Mouse (Mus musculus): ENCODE measurements around the gene Gm12800. TPM values are rescaled to one million over a fixed set of nuclear protein-coding genes. Genes with fewer than 3 reads are reported as not detected.

Gm12800 gene
- polyA plus RNA-seq (2014; fragmentation: Illumina TruSeq; extraction: RNeasy Lipid Tissue Mini Kit (QIAGEN cat#74804); ENCODE audit: low replicate concordance), result not detected

GRCm38 (mm10) chr4:101908821-101909220 lies at the start of gene Gm12800:
Gene Gm12800 (plus strand): TSS chr4:101909121.

GRCm38 (mm10) chr4:101893656-101894420 lies 15.1 kb upstream of the Gm12800 start, which contains the start of gene C130073F10Rik:
Gene C130073F10Rik (minus strand): TSS chr4:101893789.

GRCm38 (mm10) chr4:101940107-101940506 lies 31.2 kb downstream of the Gm12800 start, which contains the start of gene Gm12794:
Gene Gm12794 (plus strand): TSS chr4:101940407.

Other genes with a start within 250 kb of the Gm12800 start
- 17.0 TPM for gene Lepr, start 191.7 kb upstream of the Gm12800 start, polyA plus RNA-seq (2014; fragmentation: Illumina TruSeq; extraction: RNeasy Lipid Tissue Mini Kit (QIAGEN cat#74804); ENCODE audit: low replicate concordance)
- not detected for gene B020004J07Rik, start 65.1 kb upstream of the Gm12800 start, polyA plus RNA-seq (2014; fragmentation: Illumina TruSeq; extraction: RNeasy Lipid Tissue Mini Kit (QIAGEN cat#74804); ENCODE audit: low replicate concordance)
- not detected for gene C130073F10Rik, start 15.3 kb upstream of the Gm12800 start, polyA plus RNA-seq (2014; fragmentation: Illumina TruSeq; extraction: RNeasy Lipid Tissue Mini Kit (QIAGEN cat#74804); ENCODE audit: low replicate concordance)
- not detected for gene Gm12794, start 31.3 kb downstream of the Gm12800 start, polyA plus RNA-seq (2014; fragmentation: Illumina TruSeq; extraction: RNeasy Lipid Tissue Mini Kit (QIAGEN cat#74804); ENCODE audit: low replicate concordance)
- gene Gm12790, start 71.9 kb downstream of the Gm12800 start, polyA plus RNA-seq (2014; fragmentation: Illumina TruSeq; extraction: RNeasy Lipid Tissue Mini Kit (QIAGEN cat#74804); ENCODE audit: low replicate concordance), result not detected
- not detected for gene Gm12789, start 77.5 kb downstream of the Gm12800 start, polyA plus RNA-seq (2014; fragmentation: Illumina TruSeq; extraction: RNeasy Lipid Tissue Mini Kit (QIAGEN cat#74804); ENCODE audit: low replicate concordance)
- 7.2 TPM for gene Pde4b, start 178.4 kb downstream of the Gm12800 start, polyA plus RNA-seq (2014; fragmentation: Illumina TruSeq; extraction: RNeasy Lipid Tissue Mini Kit (QIAGEN cat#74804); ENCODE audit: low replicate concordance)

Measured in small intestine, adult 10 weeks (tissue).